Mouse (Mus musculus) splenic B cell, adult 2 months (primary cell): Measurements from ENCODE around the gene Hyal4.

Experiments used
- DNase-seq: peaks from one replicate; pipeline ENCODE4 v3.0.0-alpha.2; 2011; ENCODE audit warnings: low read depth, low spot score
- H3K27me3 ChIP-seq: 2 replicates; pipeline ENCODE4 v1.6.1; 2012; ENCODE audit warnings: mild to moderate bottlenecking, low read length, moderate library complexity, mixed read lengths; ENCODE audit not compliant: control insufficient read depth, poor library complexity, insufficient read depth, severe bottlenecking
- H3K36me3 ChIP-seq: 2 replicates; pipeline ENCODE4 v1.6.1; 2012; ENCODE audit warnings: mild to moderate bottlenecking, low read length, moderate library complexity, mixed read lengths; ENCODE audit not compliant: control insufficient read depth, poor library complexity, insufficient read depth, severe bottlenecking

Hyal4 gene

DNA sequence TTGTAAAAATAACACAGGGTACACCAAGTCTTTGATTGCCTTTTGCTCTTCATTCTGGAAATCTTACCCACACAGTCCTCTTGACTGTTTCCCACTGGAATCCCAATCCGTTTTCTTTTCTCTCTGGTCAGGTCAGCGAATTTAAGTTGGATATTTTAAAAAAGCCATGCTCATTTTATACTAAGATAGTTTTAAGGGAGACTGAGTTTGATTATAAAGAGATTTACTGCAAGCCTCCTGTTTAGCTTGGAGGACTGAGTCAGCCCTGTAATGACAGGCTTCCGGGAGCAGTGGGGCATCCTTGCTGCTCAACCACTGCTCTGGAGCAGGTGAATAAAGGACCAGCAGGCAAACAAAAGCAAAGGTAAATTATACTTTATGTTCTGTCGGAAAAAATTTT is at the start of gene Hyal4:
Gene Hyal4, plus strand, starts transcription at position 301 of the 400 bp plus-strand sequence.
- Histone ChIP-seq H3K27me3 (no peaks in the 10 kb centered on the region), H3K36me3 (no peaks in the 10 kb centered on the region)
- no peak for DNase-seq

- Histone ChIP-seq H3K36me3 (no peaks in the 10 kb centered on the region), H3K27me3 (no peaks in the 10 kb centered on the region)
- no peak for DNase-seq
Measured at GRCm38 (mm10) chr6:24707090-24707489, 41.0 kb upstream of the Hyal4 start.

DNA sequence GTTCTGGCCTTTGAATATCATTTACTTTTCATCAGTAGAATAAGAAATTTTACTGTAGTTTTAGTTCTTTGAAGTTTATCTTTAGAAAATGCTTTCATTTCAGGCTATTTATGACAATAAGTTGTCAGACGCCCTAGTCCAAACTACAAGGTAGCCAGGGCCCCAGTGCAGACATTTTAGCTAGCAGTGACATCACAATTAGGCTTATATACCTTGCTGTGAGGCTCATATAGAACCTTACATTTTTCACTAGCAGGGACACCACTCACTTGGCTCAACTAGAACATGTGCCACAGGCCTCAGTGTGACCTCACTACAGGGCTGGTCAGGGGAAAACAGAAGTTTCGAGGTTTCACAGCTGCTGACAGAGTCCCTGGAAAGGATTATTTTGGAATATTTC is 40.6 kb upstream of the Hyal4 start:
- DNase-seq, result no peak
- no peaks in the 10 kb centered on the region for H3K27me3 ChIP-seq
- H3K36me3 ChIP-seq, result no peaks in the 10 kb centered on the region

GRCm38 (mm10) chr6:24721317-24722099 is 26.6 kb upstream of the Hyal4 start:
- H3K36me3 ChIP-seq, result no peaks in the 10 kb centered on the region
- DNase-seq, result peak; percentile 49
- H3K27me3 ChIP-seq, result no peaks in the 10 kb centered on the region

- no peak for DNase-seq
Measured at GRCm38 (mm10) chr6:24728130-24728529, 20.0 kb upstream of the Hyal4 start.

DNA sequence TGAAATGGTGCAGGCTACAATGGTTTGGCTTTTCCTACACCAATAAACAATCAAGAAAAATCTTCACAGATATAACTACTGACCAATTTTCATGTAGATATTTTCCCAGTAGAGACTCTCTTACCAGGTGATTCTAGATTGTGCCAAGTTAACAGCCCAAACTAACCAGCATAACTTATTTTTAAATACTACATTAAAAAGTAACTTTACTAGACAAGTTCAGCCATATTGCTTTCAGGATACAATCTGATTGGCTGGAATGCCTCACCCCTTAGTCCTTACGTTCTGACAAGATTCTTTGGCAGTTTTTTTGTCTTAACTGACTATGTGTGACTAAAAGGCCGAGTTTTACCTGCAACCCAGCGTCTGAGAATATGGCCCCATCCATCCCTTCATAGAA is 15.2 kb upstream of the Hyal4 start, which contains the start of gene Hyal6:
Gene Hyal6, plus strand, starts transcription at position 301 of the 400 bp plus-strand sequence.
- H3K36me3 ChIP-seq, result no peaks in the 10 kb centered on the region
- no peak for DNase-seq
- no peaks in the 10 kb centered on the region for H3K27me3 ChIP-seq

More at GRCm38 (mm10) chr6:24728130-24728529, 20.0 kb upstream of the Hyal4 start:
- Histone ChIP-seq H3K36me3 (no peaks in the 10 kb centered on the region), H3K27me3 (no peaks in the 10 kb centered on the region)

- DNase-seq, result no peak
- H3K36me3 ChIP-seq, result no peaks in the 10 kb centered on the region
- H3K27me3 ChIP-seq, result no peaks in the 10 kb centered on the region
Measured at GRCm38 (mm10) chr6:24734565-24734964, 13.6 kb upstream of the Hyal4 start.

GRCm38 (mm10) chr6:24759281-24759680 is 11.2 kb downstream of the Hyal4 start:
- Histone ChIP-seq H3K36me3 (no peaks in the 10 kb centered on the region), H3K27me3 (no peaks in the 10 kb centered on the region)
- no peak for DNase-seq

- no peaks in the 10 kb centered on the region for H3K36me3 ChIP-seq
- DNase-seq, result no peak
- H3K27me3 ChIP-seq, result no peaks in the 10 kb centered on the region; the same call in 1 of the 2 replicates
Measured at GRCm38 (mm10) chr6:24766261-24766660, 18.1 kb downstream of the Hyal4 start.

GRCm38 (mm10) chr6:24779182-24779581 is 31.1 kb downstream of the Hyal4 start:
- H3K36me3 ChIP-seq, result no peaks in the 10 kb centered on the region
- no peaks in the 10 kb centered on the region for H3K27me3 ChIP-seq
- no peak for DNase-seq

DNA sequence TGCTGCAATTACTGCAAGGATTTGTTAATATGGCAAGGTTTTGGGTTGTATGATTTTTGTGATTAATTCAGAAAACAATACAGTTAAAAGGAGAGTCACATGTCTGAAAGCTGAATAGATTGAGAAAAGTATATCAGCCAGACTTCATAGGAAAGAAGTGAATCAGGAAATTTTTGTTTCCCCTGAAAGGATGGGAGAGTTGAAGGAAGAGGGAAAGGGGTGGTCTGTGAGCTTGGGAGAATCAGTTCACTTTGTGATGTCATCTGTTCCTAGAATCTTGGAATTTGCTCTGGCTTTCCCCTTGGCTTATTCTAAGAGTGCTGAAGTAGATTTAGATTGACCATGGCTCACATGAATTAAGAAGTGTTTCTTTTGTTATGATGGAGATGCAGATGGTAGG is 42.8 kb downstream of the Hyal4 start, which contains the start of gene Spam1:
Gene Spam1, plus strand, starts transcription at position 301 of the 400 bp plus-strand sequence.
- no peak for DNase-seq
- Histone ChIP-seq H3K36me3 (no peaks in the 10 kb centered on the region), H3K27me3 (no peaks in the 10 kb centered on the region)
